Mouse (Mus musculus) kidney, adult 2 months (tissue): ENCODE data around the gene Pla2g12a.

Source experiments
- CTCF ChIP-seq: fragments of 200-500 bp; conservative IDR thresholded peaks from 2 replicates; pipeline ENCODE4 v1.5.1; 2011; ENCODE audit warnings: low read depth, mild to moderate bottlenecking, control low read depth, low read length, moderate library complexity, mixed read lengths; ENCODE audit not compliant: insufficient read depth, insufficient read length
- POLR2A ChIP-seq: fragments of 200-500 bp; IDR thresholded peaks from one replicate; pipeline ENCODE4 v1.6.1; 2011; ENCODE audit warnings: low read depth, low read length, control low read depth

- TF ChIP-seq CTCF (peak; percentile 51), POLR2A (no peak)
These were observed 54.0 kb downstream of the Pla2g12a start for GRCm38 (mm10) chr3:129932443-129932842.
